Mouse (Mus musculus) liver, adult (tissue): Measurements from ENCODE around the gene Mpzl2.

ENCODE experiments used
- GATA4 ChIP-seq: IDR thresholded peaks from 2 replicates; pipeline ENCODE4 v1.6.1; 2014; ENCODE audit warnings: mild to moderate bottlenecking, low read length; ENCODE audit not compliant: insufficient replicate concordance

Gene Mpzl2

DNA sequence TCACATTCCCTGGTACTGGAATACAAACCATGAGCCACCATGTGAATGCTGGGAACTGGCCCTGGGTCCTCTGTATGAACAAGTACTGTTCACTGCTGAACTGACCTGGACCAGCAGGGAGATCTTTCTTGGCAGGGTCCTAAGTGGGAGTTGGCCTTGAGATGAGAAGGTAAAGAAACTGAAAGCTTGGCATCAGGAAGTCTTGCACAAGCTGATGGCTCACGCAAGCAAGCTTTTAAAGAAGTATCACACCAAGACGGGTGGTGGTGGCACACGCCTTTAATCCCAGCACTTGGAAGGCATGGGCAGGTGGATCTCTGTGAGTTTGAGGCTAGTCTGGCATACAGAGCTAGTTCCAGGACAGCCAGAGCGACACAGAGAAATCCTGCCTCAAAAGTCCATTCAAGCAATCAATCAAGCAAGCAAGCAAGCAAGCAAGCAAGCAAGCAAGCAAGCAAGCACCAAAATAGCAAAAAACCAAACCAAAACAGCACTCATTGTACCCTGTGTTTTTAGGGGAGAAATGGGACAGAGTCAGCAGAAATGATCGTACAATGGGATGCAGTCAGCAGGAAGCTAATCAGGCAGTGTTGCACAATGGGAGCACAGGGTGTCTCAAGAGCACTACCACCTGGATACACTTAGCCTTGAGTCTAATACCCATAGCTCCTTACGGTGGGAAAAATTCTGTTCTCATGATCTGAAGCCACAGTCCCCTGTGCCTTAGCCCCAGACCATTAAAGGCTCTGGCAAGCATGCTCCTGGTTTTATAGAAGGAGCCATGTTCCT, 55.7 kb downstream of the Mpzl2 start:
- TF ChIP-seq GATA4, result no peak

GRCm38 (mm10) chr9:45097877-45098276, 58.3 kb downstream of the Mpzl2 start:
- TF ChIP-seq GATA4, result no peak

DNA sequence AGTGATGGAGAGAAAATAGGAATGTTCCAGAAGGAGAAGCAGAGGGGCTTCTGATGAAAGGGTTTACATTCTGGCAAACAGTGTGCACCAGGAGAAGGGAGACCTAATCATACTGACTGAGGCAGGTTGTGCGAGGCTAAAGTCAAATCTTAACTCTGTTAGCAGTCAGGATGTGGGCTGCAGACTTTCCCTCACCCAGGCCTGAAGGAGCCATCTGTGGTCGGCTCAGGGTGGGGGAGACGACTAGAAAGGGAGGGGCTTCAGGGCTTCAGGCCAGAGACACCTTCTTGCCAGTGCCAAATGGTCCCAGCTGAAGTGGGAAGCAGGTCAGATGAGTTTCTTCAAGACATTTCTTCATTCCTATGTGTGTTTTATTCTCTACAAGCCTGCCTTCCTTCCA, 58.8 kb downstream of the Mpzl2 start:
- no peak for TF ChIP-seq GATA4

DNA sequence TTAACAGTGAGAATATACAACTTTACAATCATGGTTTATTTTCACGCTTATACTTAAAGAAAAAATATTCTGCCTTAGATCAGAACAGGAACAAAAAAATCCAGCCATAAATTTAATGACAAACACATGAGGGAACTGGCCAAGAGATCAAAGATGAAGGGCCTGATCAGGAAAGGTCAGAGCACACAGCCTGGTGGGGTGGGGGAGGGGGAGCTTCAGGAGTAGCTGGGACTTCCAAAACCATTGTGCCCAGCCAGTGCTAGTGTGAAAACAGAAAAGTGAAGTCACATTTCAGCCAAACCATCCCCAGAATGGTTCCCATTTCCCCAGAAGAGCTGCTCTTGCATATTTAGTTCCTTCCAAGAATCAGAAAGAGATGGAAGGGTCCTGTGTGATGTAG, 62.9 kb downstream of the Mpzl2 start:
- no peak for TF ChIP-seq GATA4

- TF ChIP-seq GATA4, result no peak
Observed at GRCm38 (mm10) chr9:45103211-45103979, 63.8 kb downstream of the Mpzl2 start.
